Mouse (Mus musculus): ENCODE measurements around the gene Hemk1. TPM values are rescaled to one million over a fixed set of nuclear protein-coding genes. Genes with fewer than 3 reads are reported as not detected.

The Hemk1 gene
- polyA plus RNA-seq, 1 experiment from 2014 or later, result 12.1 TPM

DNA sequence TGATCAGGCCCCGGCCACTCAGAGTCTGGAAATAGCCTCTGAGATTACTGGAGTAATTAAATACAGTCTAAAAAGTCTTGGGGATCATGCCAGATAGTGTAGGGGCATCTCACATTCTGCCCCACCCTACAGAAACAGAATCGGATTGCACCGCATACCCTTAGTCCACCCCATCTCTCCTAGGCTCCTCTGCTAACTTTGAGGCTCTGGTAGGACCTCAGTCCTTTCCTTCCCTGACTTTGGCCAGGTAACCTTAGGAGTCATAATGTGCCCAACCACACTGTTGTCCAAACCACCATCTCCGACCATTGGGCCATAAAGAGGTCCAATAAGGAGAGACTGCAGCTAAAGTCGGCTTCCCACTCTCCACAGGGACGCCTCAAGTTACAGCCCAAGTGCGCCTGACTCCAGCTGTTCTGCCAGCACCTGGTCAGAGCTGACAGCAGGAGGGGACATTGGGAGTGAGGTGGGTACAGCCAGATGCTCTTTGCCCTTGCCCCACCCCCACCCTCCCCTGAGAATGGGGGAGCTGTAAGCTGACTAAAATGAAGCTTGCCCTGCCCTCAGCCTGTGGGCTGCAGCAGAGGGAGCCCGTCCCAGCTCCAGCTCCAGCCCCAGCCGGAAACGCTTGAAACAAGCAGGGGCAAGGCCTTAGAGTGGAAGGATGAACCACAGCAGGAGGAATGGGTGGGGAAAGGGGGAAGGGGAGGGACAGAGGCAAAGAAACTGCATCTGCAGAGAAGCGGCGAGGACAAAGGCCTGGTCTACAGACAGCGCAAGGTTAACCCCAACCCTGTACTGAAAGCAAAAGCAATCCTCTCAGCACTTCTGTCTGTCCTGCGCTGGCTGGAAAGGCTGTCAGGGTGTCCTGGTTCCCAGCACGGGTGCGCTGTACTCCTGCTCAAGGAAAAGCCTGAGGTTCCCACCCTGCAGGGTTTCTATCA, 58.5 kb downstream of the Hemk1 start:
- no peaks in the 10 kb centered on the region for H3K27me3 ChIP-seq (ENCODE audit: insufficient read depth, poor library complexity, severe bottlenecking)
- H3K4me1 ChIP-seq (replicated peaks), result peaks cover 40% of the 10 kb centered on the region
- H3K4me3 ChIP-seq, result peak overlapping the region; percentile 22
- 21% methylated on average over 16 of the region's 16 CpGs for WGBS
- H3K36me3 ChIP-seq, result no peaks in the 10 kb centered on the region
- peak overlapping the region; percentile 76 for H3K27ac ChIP-seq
- peak; percentile 61 for DNase-seq (ENCODE audit: low spot score)
- H3K9me3 ChIP-seq, result no peaks in the 10 kb centered on the region

DNA sequence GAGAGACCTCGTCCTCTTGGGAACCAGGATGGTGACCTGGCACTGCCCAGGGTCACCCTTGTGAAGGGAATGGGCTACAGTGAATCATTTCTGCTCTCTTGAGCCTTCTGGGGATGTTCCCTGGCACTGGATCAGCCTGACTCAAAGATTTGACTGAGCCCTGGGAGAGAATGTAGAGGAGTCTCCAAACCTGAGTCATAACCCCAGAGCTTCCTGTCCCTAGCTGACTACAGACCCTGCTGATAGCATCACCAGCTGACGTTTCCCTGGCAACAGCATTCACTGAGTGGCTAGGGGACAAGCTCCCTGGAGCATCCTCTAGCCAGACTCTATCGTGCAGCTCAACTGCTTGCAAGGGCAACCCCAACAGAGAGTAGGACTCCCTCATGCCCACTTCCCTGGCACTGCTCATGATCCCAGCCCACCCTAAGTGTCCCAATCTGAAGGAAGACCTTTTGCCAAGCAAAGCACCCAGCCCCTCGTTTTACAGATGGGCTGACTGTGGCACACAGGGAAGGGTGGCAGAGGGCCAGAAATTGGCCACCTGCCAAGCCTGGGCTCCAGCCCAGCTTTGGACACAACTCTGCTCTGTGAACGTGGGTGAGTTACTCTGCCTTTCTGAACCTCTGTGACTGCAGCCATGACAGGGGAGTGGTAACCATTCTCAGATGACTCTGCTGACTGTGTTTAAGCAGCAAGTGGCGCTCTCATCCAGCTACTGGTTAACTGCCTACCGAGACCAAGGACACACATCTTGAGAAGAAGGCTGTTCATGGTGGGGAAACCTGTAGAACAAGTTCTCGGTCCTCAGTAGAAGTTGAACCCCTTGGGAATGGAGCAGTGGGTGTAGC, 59.4 kb downstream of the Hemk1 start:
- DNase-seq (ENCODE audit: low spot score), result no peak
- WGBS, result 58% methylated on average over 8 of the region's 8 CpGs
- H3K27me3 ChIP-seq (ENCODE audit: insufficient read depth, poor library complexity, severe bottlenecking), result no peaks in the 10 kb centered on the region
- no peaks in the 10 kb centered on the region for H3K36me3 ChIP-seq
- H3K9me3 ChIP-seq, result no peaks in the 10 kb centered on the region
- H3K4me3 ChIP-seq, result no peak overlapping the region
- H3K27ac ChIP-seq, result 0 out of 2 replicates have a peak overlapping the region, but pooled peaks have one; percentile 1
- H3K4me1 ChIP-seq (replicated peaks), result peaks cover 40% of the 10 kb centered on the region

DNA sequence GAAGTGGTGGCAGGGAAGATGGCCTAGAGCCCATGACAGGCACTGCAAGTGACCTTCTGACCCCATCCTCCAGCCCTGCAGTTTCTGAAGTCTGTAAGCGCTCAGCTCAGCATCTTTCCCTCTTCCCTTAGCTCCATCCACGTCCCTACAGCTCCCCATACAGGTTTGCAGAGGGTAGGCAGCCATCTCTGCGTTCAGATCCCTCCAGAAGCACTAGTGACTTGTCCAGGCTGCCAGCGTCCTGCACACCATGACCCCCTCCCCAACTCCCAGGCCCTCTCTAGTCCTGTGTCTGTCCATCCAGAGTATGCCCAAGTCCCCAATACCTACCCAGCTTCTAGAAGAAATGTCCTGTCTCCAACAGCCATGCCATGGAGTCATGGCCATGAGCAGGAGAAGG, 60.0 kb downstream of the Hemk1 start:
- no peak for DNase-seq (ENCODE audit: low spot score)
- no peak overlapping the region for H3K4me3 ChIP-seq
- no peaks in the 10 kb centered on the region for H3K36me3 ChIP-seq
- WGBS, result 39% methylated on average over 4 of the region's 4 CpGs
- H3K27ac ChIP-seq, result 0 out of 2 replicates have a peak overlapping the region, but pooled peaks have one; percentile 1
- H3K4me1 ChIP-seq (replicated peaks), result peaks cover 40% of the 10 kb centered on the region
- no peaks in the 10 kb centered on the region for H3K9me3 ChIP-seq
- no peaks in the 10 kb centered on the region for H3K27me3 ChIP-seq (ENCODE audit: insufficient read depth, poor library complexity, severe bottlenecking)

DNA sequence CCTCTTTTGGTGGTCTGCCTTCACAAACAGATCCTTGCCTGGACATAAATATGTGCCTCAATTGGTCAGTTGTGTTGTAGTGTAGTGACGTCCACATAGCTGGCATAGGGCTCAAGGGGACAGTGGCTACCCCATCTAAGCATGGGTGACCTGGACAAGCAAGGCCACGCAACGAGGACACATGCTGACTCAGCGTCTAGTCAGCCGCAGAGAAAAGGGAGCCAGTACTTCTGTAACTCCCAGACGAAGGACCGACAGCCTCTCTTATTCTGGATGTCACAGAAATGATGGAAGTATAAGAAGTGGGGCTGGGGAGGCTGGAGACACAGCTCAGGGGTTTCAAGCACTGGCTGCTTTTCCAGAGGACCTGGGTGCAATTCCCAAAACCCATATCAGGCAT, 60.5 kb downstream of the Hemk1 start:
- no peak for DNase-seq (ENCODE audit: low spot score)
- no peaks in the 10 kb centered on the region for H3K9me3 ChIP-seq
- H3K27me3 ChIP-seq (ENCODE audit: insufficient read depth, poor library complexity, severe bottlenecking), result no peaks in the 10 kb centered on the region
- 83% methylated on average over 7 of the region's 7 CpGs for WGBS
- peaks cover 40% of the 10 kb centered on the region for H3K4me1 ChIP-seq (replicated peaks)
- no peaks in the 10 kb centered on the region for H3K36me3 ChIP-seq
- H3K27ac ChIP-seq, result no peak overlapping the region
- H3K4me3 ChIP-seq, result no peak overlapping the region

Other genes with a start within 250 kb of the Hemk1 start
- 4.8 and 5.1 TPM in 2 replicates for gene Dock3, start 106.4 kb downstream of the Hemk1 start, polyA plus RNA-seq (2016; fragmentation: Nextera tagmentation; extraction: Ambion mirVana)
- 4.9 and 5.1 TPM in 2 replicates for gene Mapkapk3, start 48.5 kb downstream of the Hemk1 start, polyA plus RNA-seq (2016; fragmentation: Nextera tagmentation; extraction: Ambion mirVana)
- 8.8 and 9.7 TPM in 2 replicates for gene Cish, start 42.3 kb downstream of the Hemk1 start, polyA plus RNA-seq (2016; fragmentation: Nextera tagmentation; extraction: Ambion mirVana)
- 1.4 and 2.6 TPM in 2 replicates for gene 6430571L13Rik, start 2.3 kb upstream of the Hemk1 start, polyA plus RNA-seq (2016; fragmentation: Nextera tagmentation; extraction: Ambion mirVana)
- 0.87 and 2.9 TPM in 2 replicates for gene Cacna2d2, start 61.3 kb upstream of the Hemk1 start, polyA plus RNA-seq (2016; fragmentation: Nextera tagmentation; extraction: Ambion mirVana)
- gene Tmem115, start 195.6 kb upstream of the Hemk1 start, polyA plus RNA-seq (2016; fragmentation: Nextera tagmentation; extraction: Ambion mirVana), result 36.5 and 44.8 TPM in 2 replicates
- gene Cyb561d2, start 203.8 kb upstream of the Hemk1 start, polyA plus RNA-seq (2016; fragmentation: Nextera tagmentation; extraction: Ambion mirVana), result 25.1 and 25.9 TPM in 2 replicates
- 39.2 and 45.7 TPM in 2 replicates for gene Nprl2, start 203.9 kb upstream of the Hemk1 start, polyA plus RNA-seq (2016; fragmentation: Nextera tagmentation; extraction: Ambion mirVana)
- 2.6 and 4.7 TPM in 2 replicates for gene Zmynd10, start 208.9 kb upstream of the Hemk1 start, polyA plus RNA-seq (2016; fragmentation: Nextera tagmentation; extraction: Ambion mirVana)
- gene Rassf1, start 213.2 kb upstream of the Hemk1 start, polyA plus RNA-seq (2016; fragmentation: Nextera tagmentation; extraction: Ambion mirVana), result 46.4 and 48.3 TPM in 2 replicates
- 79.8 and 87.1 TPM in 2 replicates for gene Tusc2, start 224.9 kb upstream of the Hemk1 start, polyA plus RNA-seq (2016; fragmentation: Nextera tagmentation; extraction: Ambion mirVana)
- 134 and 135 TPM in 2 replicates for gene Hyal2, start 229.6 kb upstream of the Hemk1 start, polyA plus RNA-seq (2016; fragmentation: Nextera tagmentation; extraction: Ambion mirVana)
- 6.6 and 8.4 TPM in 2 replicates for gene Hyal1, start 238.6 kb upstream of the Hemk1 start, polyA plus RNA-seq (2016; fragmentation: Nextera tagmentation; extraction: Ambion mirVana)
- 19.2 and 20.8 TPM in 2 replicates for gene Naa80, start 240.5 kb upstream of the Hemk1 start, polyA plus RNA-seq (2016; fragmentation: Nextera tagmentation; extraction: Ambion mirVana)
- 0.41 and 0.77 TPM in 2 replicates for gene Hyal3, start 242.5 kb upstream of the Hemk1 start, polyA plus RNA-seq (2016; fragmentation: Nextera tagmentation; extraction: Ambion mirVana)
- 41.1 and 54.1 TPM in 2 replicates for gene Ifrd2, start 249.3 kb upstream of the Hemk1 start, polyA plus RNA-seq (2016; fragmentation: Nextera tagmentation; extraction: Ambion mirVana)

All from hindbrain, embryonic 10.5 days (tissue).